Mouse (Mus musculus) fibroblast of lung, adult 2 months (primary cell): ENCODE measurements at regions not wholly inside any gene's neighbourhood (a gene's known extent, or its start where the extent isn't known, plus 50 kb on each side); places are given as distances from the start of the nearest gene placed in this dataset.

Experiments
- DNase-seq: peaks from one replicate; pipeline ENCODE4 v3.0.0-alpha.2; 2011; ENCODE audit warnings: low read depth

DNA sequence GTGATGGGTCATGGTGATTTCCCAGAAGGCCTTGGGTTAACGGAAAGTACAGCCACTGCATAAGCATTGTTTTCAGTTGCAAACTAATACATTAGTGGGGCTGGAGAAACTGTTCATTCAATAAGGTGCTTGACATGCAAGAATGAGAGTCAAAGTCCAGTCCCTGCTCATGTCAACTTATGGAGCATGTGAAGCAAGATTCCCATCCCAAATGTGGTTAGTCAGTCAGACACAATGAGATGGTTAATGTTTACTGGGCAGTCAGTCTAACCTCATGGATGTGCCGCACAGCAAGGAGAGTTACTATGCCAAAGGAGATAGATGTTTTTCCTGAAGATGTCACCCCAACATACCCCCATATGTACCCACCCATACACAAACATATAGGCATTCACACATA lies 993.8 kb upstream of the Jmjd1c start:
- DNase-seq = no peak

DNA sequence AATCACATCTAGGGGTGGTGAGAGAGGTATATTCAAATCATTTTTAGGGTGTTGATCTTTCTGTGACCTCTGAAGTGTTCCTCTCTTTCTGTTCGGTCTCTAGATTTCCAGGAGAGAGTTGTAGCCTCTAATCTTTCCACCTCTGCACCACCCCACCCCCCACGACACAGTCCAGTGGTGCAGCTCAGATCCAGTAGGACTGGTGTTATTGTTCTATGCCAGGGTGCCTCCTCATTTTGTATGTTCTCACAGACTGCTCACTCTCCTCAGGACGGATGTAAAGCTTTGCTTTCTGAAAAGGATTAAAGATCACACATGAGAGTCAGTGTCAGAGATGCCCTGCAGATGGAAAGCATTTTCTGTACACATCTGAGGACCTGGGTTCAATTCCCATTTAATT lies 964.6 kb upstream of the Jmjd1c start:
- DNase-seq = no peak

DNA sequence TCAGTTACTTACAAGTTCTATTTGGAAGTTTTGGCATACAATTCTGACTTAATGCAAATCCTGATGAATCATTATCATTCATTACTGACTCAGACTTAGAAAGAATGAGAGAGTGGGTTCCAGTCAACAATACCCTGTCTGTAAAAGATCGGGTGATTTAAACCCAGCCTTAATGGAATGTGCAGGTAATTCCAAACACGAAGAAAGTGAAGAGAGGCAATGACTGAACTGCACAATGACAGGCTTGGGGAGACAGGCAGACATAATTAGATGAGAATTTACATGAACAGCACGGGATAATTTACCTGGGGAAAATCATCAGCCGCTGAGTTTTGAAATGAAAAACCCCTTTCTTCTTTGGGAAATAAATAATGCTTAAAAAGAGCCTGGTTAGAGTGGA lies 963.9 kb upstream of the Jmjd1c start:
- no peak for DNase-seq

DNA sequence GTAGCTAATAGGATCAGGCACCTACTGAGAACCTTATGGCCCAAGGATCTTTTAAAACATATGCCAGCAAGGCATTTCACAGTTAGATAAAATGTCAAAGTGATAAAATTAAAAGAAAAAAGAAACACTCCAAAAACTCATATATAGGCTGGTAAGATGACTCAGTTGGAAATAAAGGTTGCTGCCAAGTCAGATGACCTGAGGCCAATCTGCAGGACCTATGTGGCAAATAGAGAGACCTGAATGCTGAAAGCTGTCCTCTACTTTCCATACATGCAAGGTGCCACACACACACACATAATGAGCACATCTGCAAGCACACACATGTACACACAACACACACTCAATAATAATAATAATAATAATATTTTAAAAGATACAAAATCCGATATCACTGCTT lies 953.5 kb upstream of the Jmjd1c start:
- no peak for DNase-seq

DNA sequence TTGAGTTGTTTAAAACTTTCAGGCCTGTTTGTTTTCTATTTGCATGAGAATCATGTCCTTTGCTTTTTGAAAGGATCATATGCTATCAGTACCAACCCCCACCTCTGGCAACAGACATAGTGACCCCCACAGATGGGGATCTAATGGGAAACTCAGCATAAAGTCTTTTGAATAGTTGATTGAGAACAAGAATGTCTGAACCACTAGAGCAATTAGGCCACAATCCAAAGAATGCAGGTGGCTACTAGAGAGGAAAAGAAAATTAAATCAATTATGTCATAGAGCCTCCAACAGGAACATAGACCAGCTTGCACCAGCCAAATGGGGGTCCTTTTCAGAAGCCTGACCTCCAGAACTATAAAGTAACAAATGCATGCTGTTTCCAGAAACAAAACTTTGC lies 953.0 kb upstream of the Jmjd1c start:
- no peak for DNase-seq

DNA sequence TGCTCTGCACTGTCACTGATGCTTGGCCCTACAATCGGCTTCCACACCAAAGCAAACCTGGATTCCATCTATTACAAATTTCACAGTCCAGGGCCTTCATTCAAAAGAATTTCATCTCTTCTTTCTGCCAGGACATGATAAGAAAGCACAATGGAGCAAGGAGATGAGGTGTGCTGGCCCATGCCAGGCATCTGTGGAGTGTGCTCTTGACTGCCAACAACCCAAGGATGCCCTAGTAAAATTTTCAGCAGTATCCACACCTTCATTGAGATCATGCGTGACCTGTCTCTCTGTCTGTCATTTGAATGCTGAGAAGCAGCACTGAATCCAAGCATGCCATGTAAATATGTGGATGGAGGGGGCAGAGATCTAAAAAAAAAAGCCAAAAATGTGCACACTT lies 945.0 kb upstream of the Jmjd1c start:
- no peak for DNase-seq

DNA sequence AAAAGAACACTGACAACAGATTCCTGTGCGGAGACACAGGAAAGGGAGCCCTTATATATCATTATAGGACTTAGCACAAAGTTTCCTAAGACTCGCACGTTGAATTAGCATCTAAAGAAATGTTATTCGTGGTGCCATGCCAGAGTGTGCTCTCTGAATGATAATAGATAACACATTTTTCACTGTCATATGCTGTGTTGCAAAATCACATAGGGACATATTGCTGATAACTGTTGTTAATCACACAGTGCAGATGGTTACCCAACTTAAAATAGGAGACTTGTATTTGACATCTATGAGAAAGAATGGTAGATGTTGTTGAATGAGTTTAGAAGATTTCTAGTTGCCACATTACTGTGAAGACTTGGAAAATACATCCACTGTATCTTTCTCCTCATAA lies 943.1 kb upstream of the Jmjd1c start:
- DNase-seq = no peak

DNA sequence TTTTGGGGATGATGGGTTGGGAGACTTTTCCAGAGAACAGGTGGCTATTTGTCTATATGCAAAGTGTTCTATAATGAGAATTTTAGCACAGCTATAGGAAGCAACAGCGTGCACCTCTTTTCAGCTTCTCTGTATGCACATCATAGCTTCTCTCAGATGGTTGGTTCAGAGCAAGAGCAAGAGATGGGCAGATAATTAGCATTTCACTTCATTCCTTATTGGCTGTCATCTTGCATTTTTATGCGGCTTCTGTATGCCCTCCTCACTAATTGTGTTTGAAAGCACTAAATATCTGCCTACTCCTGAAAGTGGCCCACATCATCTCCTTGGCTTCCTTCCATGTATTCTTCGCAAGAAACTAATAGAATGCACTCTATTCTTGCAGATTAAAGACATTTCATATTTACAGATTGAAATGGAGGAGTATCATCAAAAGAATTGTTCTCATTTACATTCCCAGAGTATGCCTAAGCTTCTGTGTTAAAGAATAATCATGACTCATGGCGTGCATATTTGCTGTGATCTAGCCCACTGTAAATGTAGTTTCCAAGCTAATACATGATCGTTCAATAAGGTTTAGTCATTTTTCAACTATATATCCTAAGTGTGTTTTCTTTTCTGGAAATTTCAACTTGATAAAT lies 934.9 kb upstream of the Jmjd1c start:
- DNase-seq = no peak

DNA sequence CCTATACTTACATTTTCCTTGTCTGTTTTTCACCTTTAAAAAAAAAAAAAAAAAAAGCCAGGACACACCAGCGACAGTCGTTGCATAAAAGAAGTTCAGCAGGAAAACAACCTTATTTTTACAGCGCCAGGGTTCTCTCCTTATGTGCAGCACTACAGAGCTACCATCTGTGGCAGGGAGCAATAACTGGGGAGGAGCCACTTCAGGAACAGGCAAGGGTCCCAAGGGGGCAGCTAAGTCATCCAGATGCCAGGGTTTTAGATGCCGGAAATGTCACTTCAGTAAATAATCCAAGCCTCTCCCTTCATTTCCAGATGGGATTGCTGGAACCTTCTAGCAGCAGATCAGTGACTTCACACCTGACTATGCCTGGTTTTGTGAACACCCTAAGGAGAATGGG lies 923.1 kb upstream of the Jmjd1c start:
- no peak for DNase-seq

DNA sequence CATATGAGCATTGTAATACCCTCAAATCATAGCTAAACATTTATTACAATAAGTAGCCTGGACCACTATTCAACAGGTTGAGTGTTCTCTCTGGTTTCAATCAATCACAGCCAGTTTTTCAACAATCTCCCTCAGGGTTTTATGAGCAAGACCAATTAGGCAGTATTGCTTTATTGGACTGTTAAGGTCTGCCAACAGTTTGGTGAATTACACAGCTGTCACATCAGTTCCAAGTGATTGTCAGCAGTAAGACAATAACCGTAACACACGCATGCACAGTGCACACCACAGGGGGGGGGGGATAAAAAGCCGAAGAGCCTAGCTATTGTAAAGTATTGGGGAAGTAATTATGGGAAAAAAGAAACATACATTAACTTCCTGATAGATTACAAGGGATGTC lies 918.6 kb upstream of the Jmjd1c start:
- no peak for DNase-seq

DNA sequence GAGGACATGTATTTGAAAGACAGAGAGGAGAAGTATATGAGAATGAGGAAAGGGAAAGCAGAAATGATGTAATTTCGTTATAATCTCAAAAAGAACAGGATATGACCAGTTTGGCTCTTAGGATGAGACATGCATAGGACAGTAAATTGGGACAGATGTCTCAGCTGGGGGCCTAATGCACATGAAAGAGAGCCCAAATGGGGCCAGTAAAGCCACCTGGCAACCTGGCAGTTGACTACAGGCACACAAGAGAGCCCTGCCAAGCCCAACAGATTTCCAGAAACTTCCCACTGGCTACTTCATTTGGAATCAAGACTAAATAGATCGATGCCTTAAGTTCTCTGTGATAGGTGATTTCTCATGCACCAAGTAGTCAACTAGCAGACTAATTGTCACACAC lies 914.7 kb upstream of the Jmjd1c start:
- no peak for DNase-seq

DNA sequence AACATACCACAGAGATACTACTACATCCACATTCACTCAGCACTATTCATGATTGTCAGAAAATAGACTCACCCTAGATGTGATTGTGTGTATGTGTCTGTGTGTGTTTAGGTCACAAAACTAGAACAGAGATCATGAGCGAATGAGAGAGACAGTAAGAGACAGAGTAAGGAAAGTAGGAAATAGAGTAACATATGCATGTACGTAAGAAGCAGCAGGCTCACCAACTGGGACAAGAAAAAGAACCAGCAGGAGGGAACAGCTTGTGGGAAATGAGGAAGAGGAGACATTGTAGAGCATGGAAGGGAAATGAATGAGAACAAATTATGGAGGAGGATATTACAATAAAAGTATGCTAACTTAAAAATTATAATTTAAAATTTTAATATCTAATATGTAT lies 912.9 kb upstream of the Jmjd1c start:
- DNase-seq = no peak

DNA sequence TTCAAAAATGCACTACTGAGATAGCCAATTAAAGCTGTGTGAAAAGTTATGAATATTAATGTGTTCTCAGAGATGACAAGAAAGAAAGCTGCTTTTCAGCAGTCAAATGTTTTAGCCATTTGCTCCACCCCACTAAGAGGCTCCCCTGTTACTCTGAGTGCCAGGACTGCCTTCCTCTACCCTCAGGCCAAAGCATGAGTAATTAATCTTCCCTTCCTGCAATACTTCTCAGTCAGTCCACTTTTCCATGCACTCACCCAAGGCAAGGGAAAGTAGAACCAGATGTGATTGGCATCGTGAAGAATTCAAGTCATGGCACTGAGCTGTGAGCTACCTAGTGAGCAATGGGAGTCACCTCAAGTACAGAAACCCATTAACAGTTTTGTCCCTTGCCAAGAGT lies 908.9 kb upstream of the Jmjd1c start:
- DNase-seq = peak; percentile 47

DNA sequence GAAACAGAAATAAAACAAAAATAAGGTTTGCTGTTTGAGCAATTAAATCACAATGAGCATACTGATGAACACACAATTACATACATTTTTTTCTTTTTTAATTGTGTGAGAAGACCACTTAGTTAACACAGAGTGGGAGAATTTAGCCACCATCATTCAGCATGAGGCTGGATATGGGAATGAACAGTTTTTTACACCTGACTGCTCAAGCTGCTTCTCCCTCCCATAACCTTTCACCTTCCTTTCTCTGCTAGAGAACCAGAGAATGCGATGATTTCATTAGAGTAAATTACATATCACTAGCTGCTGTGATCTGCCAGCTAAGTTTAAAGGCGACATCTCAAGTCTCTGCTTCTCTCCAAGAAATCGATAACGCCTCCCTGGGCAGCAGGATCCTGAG lies 894.8 kb upstream of the Jmjd1c start:
- DNase-seq = no peak

DNA sequence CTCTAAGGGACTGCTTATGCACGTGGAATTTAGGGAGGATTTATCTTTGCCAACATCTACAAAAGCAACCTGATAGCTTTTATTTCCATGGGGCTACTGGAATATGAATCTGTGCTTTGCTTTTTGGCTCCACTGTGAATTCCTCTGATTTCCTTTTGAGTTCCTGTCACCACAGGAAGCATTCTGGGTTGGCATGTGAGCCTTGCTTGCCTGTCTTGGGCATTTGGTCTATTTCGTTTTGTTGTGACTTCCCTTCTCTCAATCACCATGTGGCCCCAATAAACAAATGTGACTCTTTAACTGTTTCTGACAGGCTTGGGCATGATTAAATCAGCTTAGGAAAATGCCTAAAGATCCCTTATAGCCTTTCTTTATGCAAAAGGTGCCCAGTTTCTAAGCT lies 867.8 kb upstream of the Jmjd1c start:
- peak; percentile 5 for DNase-seq

DNA sequence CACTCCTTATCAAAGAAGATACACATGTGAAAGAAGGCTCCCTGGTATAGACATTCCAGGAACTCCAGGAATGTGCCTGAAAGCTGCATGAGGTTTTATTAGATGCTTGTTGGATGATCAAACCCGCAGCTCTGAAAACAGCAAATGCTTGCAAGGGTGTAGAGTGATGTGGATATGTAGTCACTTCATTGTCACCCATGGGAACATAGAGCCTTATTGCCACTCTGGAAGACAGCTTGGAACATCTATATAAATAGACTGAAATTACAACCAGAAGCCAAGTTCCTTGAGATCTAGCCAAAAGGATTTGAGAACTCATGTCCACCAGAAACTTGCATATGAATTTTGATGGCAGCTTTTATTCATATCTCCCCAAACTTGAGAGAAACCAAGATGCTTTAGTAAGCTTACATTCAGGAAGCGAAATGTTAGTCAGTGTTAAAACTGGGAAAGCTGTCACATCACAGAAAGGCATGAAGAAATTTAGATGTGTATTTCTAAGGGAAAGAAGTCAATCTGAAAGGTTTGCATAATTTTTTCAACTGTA lies 861.5 kb upstream of the Jmjd1c start:
- DNase-seq = no peak

DNA sequence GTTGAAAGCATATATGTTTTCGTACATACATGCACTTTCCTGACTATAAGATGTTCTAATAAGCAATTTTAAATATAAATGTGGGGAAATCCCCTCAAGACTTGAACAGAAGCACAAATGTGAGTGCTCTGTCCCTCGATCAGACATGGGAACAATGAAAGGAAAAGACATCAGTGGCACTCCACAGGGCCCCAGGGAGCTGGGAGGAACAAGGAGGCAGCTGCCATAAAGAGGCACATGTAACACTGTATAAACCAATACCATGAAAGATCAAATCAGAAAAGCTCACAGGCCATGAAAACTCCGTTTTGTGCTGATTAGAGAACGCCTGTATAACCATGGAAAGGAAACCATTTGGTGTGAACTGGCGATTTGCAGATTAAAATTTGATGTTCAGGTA lies 839.5 kb upstream of the Jmjd1c start:
- DNase-seq = no peak

DNA sequence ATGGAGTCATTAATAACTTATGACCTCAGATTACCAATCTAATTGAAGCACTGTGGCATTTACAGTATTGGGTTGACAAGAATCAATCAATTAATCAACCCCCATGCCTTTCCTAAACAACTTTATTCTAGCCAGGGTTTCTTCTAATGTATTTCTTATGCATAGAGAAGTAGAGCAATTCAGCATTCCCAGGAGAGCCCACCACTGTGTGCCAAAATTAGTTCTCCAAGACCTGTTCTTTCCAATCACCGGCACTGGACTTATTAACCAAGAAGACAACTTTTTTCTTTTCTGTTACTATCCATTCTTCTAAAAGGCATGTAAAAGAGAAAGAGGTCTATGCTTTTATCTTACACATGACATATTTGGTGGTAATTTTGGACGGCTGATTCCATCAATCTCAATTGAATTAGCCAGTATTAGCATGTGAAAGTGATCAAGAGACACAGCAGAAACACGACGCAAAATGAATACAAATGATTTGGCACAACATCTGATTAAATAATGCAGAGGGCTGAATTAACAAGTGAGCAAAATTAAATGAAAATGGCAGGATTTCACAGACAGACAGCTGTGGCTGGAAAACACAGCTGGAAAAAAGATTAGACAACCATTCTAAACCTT lies 825.2 kb upstream of the Jmjd1c start:
- no peak for DNase-seq

DNA sequence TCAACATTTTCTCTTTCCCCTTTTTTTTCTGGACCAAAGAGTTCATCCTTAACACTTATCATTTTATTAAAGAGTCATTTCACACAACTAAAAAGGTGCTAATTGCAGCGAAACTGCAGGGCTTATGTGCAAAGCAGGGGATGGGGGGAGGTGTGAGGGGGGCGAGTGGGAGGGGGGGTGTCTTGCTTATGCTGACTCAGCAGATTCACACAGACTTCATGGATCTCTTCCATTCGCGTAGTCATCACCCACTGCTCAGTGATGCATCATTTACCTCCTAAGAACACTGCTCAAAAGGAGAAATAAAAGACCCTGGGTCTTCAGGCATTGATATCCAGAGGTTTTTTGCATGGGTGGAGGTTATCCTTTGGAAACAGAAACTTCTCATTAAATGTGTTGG lies 800.3 kb upstream of the Jmjd1c start:
- DNase-seq = no peak

DNA sequence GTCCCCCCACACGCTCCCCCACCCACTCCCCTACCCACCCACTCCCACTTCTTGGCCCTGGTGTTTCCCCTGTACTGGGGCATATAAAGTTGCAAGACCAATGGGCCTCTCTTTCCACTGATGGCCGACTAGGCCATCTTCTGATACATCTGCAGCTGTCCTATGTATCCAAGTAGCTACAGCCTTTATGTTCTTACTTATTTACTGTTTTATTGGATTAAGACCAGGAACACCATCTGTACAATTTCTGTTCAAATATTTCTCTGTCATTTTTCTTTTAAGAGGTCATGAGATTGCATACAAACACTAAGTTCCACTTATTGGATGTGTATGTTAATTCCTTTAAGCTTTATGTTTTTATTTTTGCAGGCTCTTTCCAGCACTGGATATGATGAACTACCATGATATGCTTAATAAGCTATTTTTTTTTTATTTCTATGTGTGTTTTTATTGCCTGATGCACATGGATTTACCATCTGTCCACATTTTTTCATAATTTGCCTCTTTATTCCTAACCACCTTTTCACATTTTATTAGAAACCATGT lies 792.6 kb upstream of the Jmjd1c start:
- no peak for DNase-seq

DNA sequence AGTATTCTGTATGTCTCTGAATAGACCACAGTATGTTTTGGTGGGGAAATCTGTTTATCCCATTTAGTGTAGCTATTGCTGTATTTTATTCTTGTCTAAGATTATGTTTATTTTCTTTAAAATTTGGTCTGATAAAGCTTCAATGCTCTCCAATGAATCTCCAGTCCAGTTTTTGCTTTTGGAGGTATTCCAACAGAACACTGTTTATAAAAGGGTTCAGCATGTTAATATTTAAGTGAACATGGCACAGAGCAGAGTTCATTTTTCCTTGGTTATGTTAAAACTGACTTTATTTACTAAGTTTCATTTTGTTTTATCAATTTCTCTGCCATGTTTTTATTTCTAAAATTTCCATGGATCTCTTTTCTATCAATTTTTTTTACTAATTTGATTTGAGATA lies 791.0 kb upstream of the Jmjd1c start:
- DNase-seq = no peak

DNA sequence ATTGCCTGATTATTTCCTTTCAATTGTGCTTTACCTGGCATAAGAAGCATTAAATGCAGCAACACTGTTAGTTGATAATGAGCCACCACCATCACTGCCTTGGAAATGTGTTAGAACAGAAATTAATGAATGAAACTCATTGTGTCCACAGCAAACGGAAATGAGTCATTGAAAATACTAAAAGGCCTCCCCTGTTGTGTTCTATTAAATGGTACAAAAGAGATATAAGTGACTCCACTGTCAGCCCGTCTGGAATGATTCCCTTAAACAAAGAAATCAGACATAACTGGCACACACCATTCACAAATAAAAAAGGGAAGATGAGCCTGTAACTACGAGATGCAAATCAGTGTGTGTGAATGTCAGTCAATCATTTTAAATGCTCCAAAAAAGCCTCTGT lies 764.8 kb upstream of the Jmjd1c start:
- no peak for DNase-seq

DNA sequence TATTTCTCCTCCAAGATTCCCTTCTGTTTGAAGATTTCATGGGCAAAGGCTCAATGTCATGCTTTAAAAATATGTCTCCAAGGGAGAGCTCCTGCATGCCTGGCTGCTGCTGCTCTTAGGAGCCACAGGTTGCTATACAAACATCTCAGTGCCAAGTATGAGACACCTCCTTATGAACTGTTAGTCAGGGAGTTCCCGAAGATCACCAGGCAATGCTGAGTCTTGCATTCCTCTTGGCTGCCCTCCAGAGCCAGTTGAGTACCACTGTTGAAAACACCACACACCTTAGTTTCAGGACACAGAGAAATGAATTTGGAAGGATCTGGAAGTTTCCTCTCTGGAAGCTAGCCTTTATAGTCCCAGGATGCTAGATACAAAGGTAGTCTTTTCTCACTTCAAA lies 757.9 kb upstream of the Jmjd1c start:
- DNase-seq = no peak

DNA sequence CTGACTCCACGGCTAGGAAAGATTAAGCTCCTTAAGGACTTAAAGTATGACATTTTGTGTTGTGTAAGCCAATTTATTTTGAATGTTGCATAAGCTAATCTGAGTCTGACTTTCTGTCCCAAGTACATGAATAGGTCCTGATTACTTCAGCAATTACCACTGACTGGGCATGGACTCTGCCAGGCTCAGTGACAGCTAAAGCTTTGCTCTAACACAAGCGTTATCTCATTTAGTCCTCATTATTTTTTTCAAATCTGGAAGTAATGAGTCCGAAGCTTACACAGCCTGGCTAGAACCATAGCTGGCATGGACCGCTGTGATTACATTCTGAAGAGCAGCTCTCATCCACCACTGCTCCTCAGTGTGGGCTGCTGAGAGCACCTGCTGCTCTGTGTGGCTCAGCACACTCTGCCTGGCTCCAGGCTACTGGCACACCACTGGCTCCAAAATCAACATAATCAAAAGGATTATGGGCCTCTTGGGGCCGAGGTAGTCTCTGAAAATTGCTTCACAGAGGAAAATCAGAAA lies 753.0 kb upstream of the Jmjd1c start:
- no peak for DNase-seq
